Mouse (Mus musculus): ENCODE measurements around the gene Mpc2.

Mpc2 gene

GRCm38 (mm10) chr1:165460360-165460800, at the start of gene Mpc2, which contains the start of gene Dcaf6:
TSS of gene Mpc2 (plus strand) at chr1:165460637.
TSS of gene Dcaf6 (minus strand) at chr1:165460475.
- DNase-seq = peak; percentile 100

- no peak for DNase-seq
Observed at GRCm38 (mm10) chr1:165421357-165421915, 39.0 kb upstream of the Mpc2 start.

GRCm38 (mm10) chr1:165426254-165426653, 34.2 kb upstream of the Mpc2 start:
- DNase-seq = no peak

DNA sequence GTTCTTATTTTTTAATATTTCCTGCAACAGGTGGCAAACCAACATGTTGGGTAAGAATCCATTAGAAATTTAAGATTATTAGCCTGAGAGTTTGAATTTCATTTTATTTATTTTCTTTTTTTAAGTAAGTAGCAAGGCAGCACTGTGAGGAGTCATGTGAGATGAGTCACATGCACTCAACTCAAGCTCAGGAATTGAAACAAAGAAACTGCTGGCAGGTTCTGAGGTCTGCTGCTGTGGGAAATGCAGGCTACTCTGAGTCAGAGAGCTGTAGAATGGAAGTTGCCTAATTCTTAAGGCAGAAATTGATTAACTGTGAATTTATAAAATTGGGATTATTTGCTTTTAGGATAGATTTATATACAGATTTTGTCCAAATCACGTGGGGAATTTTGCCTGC, 27.6 kb upstream of the Mpc2 start:
- DNase-seq = no peak

- no peak for DNase-seq
Observed at GRCm38 (mm10) chr1:165438289-165439021, 22.0 kb upstream of the Mpc2 start.

GRCm38 (mm10) chr1:165440788-165441187, 19.6 kb upstream of the Mpc2 start:
- no peak for DNase-seq

- DNase-seq = no peak
Observed at GRCm38 (mm10) chr1:165441201-165441600, 19.2 kb upstream of the Mpc2 start.

GRCm38 (mm10) chr1:165441719-165442118, 18.7 kb upstream of the Mpc2 start:
- DNase-seq = no peak

DNA sequence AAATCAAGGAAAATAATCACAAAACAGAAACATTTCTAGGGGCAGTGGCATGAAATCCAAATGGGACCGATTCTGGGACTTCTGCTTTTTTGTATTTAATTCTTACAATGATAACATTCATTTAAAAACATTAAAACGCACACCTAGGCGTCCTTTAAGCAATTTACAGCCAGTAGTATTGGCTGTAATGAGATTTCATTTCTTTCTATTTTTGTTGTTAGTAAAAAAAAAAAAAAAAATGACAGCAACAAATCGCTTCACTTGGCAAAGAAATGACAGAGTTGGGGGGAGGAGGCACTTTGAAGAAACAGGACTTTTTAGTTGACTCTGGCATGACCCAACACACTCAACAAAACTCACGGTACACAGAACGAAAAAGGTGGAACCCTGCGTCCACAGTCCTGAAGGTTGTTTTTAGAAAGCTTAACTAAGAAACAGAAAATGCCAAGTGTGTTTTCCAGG, 1.4 kb upstream of the Mpc2 start:
- DNase-seq = no peak

DNA sequence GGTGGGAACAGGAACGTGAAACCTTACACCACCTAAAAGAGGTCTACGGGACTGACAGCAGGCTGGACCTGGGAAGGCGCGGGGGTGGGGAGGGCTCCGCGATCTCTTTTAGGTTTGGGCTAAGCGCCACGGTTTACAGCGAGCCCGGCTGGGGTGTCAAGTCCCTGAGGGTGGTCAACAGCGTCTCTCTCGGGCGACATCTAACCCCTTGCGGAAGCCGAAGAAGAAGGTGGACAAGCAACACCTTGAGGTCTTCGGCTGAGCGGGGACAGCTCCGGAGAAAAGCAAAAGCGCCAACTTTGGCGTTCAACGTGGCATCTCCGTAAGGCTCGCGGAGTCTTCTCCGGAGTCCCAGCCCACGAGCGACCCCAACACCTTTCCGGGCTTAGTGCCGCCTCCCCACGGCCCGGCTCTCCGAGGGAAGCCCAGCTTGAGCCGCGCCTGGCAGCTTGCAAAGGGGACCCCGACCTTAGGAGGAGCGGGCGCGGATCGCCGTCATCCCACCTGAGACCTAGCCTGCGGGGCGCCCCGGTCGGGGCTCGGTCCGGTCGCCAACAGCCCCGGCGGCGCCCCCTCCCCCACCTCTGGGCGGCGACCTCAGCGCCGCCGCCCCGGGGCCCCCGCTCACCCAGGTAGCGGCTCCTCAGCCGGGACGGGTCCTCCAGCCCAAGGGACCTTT, 795 bp upstream of the Mpc2 start:
- peak; percentile 65 for DNase-seq

GRCm38 (mm10) chr1:165460801-165461377, 452 bp downstream of the Mpc2 start:
- DNase-seq = peak; percentile 99

GRCm38 (mm10) chr1:165461681-165462080, 1.2 kb downstream of the Mpc2 start:
- DNase-seq = no peak

DNA sequence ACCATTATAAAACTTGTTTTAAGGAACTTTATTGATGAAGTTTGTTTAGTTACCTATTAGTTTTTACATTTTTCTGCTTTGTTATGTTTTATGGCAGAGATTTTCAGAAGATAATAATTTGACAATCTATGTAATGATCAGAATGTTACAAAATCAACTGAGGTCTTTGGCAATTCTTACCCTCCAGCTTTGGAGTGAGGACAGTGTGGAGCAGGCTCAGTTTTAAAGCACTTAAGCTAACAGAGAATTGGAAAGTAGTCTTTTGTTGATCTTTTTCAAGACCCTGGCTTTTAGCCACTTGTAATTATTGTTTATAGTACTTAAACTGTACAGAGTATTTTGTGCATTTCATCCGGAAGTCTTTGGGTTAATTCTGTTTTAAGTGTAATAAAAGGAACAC, 2.4 kb downstream of the Mpc2 start:
- DNase-seq = no peak

DNA sequence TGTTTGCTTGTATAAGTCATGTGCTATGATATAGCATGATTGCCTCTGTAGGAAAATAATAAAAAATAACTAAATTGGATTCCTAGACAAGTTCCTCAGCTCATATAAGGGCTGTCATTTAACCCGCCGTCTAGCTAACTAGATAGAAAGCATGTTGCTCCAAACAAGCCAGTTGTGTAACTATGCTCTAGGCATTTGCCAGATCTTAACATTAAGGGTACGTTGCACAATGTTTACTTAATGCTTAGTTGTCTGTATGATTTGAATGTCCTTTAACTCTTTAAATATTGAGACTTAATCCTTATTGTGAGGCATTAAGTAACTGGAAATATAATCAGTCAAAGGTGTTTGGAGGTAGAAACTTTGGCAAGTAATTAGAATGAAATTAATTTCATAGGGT, 4.1 kb downstream of the Mpc2 start:
- DNase-seq = no peak

GRCm38 (mm10) chr1:165468971-165469370, 8.5 kb downstream of the Mpc2 start:
- no peak for DNase-seq

DNA sequence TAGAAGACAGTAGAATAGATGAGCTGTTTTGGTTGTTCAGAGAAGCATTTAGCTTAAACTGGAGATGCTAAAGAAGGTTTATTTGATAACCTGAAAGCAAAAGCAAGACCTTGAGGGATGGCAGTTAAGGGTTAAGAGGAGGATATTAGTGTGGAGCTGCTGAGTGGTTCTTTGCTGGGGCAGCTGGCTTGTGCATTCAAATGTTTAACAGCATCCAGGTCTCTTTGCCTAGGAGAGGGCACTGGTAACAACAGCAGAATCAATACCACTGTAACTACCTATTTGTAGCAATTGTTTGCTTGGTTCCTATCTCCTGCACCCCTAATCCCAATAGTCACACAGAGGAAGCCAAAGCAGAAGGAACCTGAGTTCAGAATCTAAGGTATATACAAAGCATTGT, 9.3 kb downstream of the Mpc2 start:
- DNase-seq = no peak

DNA sequence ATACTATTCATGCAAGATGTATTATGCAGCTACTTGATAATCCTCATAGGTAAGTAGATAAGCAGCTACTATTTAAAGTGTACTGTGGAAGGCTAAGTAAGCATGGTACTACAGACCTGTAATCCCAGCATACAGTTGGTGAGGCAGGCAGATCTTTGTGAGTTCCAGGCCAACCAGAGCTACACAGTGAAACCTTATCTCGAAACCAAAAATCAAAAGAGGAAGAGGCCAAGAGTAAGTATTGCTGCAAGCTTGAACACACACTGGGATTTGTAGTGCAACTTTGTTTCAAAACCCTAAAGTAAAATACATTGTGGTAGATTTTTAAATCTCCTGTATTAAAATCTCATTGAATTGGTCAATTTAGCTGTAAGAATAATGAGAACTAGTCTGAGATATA, 11.1 kb downstream of the Mpc2 start:
- DNase-seq = no peak

DNA sequence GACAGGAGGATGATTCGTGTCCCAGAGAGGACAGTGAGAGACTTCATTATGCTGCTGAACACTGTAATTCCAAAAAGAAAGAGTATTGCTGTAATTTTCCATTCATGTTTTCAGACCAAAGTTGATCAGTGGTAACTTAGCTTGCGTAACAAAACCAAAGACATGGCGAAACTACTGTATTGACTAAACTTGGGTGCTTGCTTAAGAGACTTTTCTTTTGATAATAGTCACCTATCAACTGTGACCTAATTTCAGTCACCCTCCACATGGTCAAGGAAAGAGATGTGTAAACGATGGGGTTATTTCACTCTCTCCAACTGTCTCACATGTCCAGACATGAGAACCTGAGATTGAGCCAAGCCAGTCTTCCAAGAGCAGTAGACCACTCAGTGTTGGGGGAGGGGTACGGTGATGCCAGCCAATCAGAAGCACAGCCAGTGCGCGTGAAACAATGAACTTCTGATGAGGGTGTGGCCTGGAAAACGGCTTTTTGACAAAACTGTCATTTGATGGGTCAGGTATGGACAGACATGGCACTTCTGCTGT, 24.3 kb downstream of the Mpc2 start, which contains the start of gene Adcy10:
Gene Adcy10, plus strand, starts transcription at position 496 of the 546 bp plus-strand sequence.
- DNase-seq = no peak

GRCm38 (mm10) chr1:165486108-165486507, 25.7 kb downstream of the Mpc2 start:
- DNase-seq = no peak

GRCm38 (mm10) chr1:165489197-165489596, 28.8 kb downstream of the Mpc2 start:
- no peak for DNase-seq

GRCm38 (mm10) chr1:165498856-165499255, 38.4 kb downstream of the Mpc2 start:
- no peak for DNase-seq

GRCm38 (mm10) chr1:165503307-165504024, 43.0 kb downstream of the Mpc2 start:
- DNase-seq = no peak

All from cerebellum, adult 8-10 months (tissue).